Mouse (Mus musculus): ENCODE measurements at regions not wholly inside any gene's neighbourhood (a gene's known extent, or its start where the extent isn't known, plus 50 kb on each side); places are given as distances from the start of the nearest gene placed in this dataset.

GRCm38 (mm10) chr2:74959936-74960335 is 134.3 kb downstream of the Mtx2 start:
- Histone ChIP-seq H3K27ac (no peak overlapping the region), H3K4me3 (no peak overlapping the region), H3K4me1 (peaks cover 2% of the 10 kb centered on the region; the same call in 1 of the 2 replicates), H3K27me3 (no peaks in the 10 kb centered on the region), H3K9me3 (replicated peaks) (no peaks in the 10 kb centered on the region), H3K9ac (no peak overlapping the region), H3K36me3 (no peaks in the 10 kb centered on the region), H3K4me2 (replicated peaks) (no peak overlapping the region)
- WGBS: 53% methylated on average over 5 of the region's 5 CpGs
- no peak for ATAC-seq (ENCODE audit: low FRiP score)

- Histone ChIP-seq H3K4me2 (replicated peaks) (no peak overlapping the region), H3K4me3 (no peak overlapping the region), H3K36me3 (no peaks in the 10 kb centered on the region), H3K27ac (no peak overlapping the region), H3K9me3 (replicated peaks) (no peaks in the 10 kb centered on the region), H3K9ac (no peak overlapping the region), H3K27me3 (no peaks in the 10 kb centered on the region; the same call in 1 of the 2 replicates), H3K4me1 (peaks cover 8% of the 10 kb centered on the region)
- no peak for ATAC-seq (ENCODE audit: low FRiP score)
- 90% methylated on average over 6 of the region's 6 CpGs for WGBS
Measured at GRCm38 (mm10) chr2:74962416-74962815, 136.8 kb downstream of the Mtx2 start.

GRCm38 (mm10) chr2:74964360-74964759 is 138.8 kb downstream of the Mtx2 start:
- Histone ChIP-seq H3K4me3 (no peak overlapping the region), H3K9ac (no peak overlapping the region), H3K27ac (no peak overlapping the region), H3K4me1 (peaks cover 8% of the 10 kb centered on the region), H3K27me3 (no peaks in the 10 kb centered on the region; the same call in 1 of the 2 replicates), H3K36me3 (no peaks in the 10 kb centered on the region), H3K9me3 (replicated peaks) (no peaks in the 10 kb centered on the region), H3K4me2 (replicated peaks) (no peak overlapping the region)
- 3% methylated on average over 6 of the region's 6 CpGs for WGBS
- peak; percentile 83 for ATAC-seq (ENCODE audit: low FRiP score)

- no peaks in the 10 kb centered on the region for H3K9me3 ChIP-seq (replicated peaks)
- H3K4me3 ChIP-seq: no peak overlapping the region
- no peaks in the 10 kb centered on the region; the same call in 1 of the 2 replicates for H3K27me3 ChIP-seq
- H3K9ac ChIP-seq: no peak overlapping the region
- WGBS: 43% methylated on average over 3 of the region's 3 CpGs
- peaks cover 6% of the 10 kb centered on the region for H3K4me1 ChIP-seq
- 0 out of 2 replicates have a peak overlapping the region, but pooled peaks have one; percentile 49 for H3K27ac ChIP-seq
- H3K4me2 ChIP-seq (replicated peaks): no peak overlapping the region
- H3K36me3 ChIP-seq: no peaks in the 10 kb centered on the region
- ATAC-seq (ENCODE audit: low FRiP score): no peak
Measured at GRCm38 (mm10) chr2:74964980-74965379, 139.4 kb downstream of the Mtx2 start.

- peak overlapping the region; percentile 49; the same call in 1 of the 2 replicates for H3K27ac ChIP-seq
Measured at GRCm38 (mm10) chr2:74965384-74966060, 139.9 kb downstream of the Mtx2 start.

GRCm38 (mm10) chr2:74970611-74971265 is 145.1 kb downstream of the Mtx2 start:
- Histone ChIP-seq H3K4me1 (no peaks in the 10 kb centered on the region; the same call in 1 of the 2 replicates), H3K4me2 (replicated peaks) (no peak overlapping the region), H3K36me3 (no peaks in the 10 kb centered on the region), H3K27me3 (no peaks in the 10 kb centered on the region; the same call in 1 of the 2 replicates), H3K27ac (no peak overlapping the region), H3K9ac (no peak overlapping the region), H3K4me3 (no peak overlapping the region), H3K9me3 (replicated peaks) (no peaks in the 10 kb centered on the region)
- no peak for ATAC-seq (ENCODE audit: low FRiP score)
- 37% methylated on average over 14 of the region's 14 CpGs for WGBS

More at GRCm38 (mm10) chr2:74965384-74966060, 139.9 kb downstream of the Mtx2 start:
- 28% methylated on average over 18 of the region's 18 CpGs for WGBS
- Histone ChIP-seq H3K4me1 (peaks cover 6% of the 10 kb centered on the region), H3K9ac (no peak overlapping the region), H3K4me2 (replicated peaks) (peak overlapping the region; percentile 38), H3K36me3 (no peaks in the 10 kb centered on the region), H3K4me3 (no peak overlapping the region), H3K27me3 (no peaks in the 10 kb centered on the region; the same call in 1 of the 2 replicates), H3K9me3 (replicated peaks) (no peaks in the 10 kb centered on the region)
- ATAC-seq (ENCODE audit: low FRiP score): peak; percentile 54; the same call in 1 of the 2 replicates

- ATAC-seq (ENCODE audit: low FRiP score): no peak
- Histone ChIP-seq H3K27ac (no peak overlapping the region), H3K4me2 (replicated peaks) (no peak overlapping the region), H3K9ac (no peak overlapping the region), H3K4me3 (no peak overlapping the region), H3K27me3 (no peaks in the 10 kb centered on the region), H3K4me1 (no peaks in the 10 kb centered on the region; the same call in 1 of the 2 replicates), H3K36me3 (no peaks in the 10 kb centered on the region), H3K9me3 (replicated peaks) (no peaks in the 10 kb centered on the region)
- WGBS: 89% methylated on average over 6 of the region's 6 CpGs
Measured at GRCm38 (mm10) chr2:74973386-74973785, 147.8 kb downstream of the Mtx2 start.

- Histone ChIP-seq H3K9me3 (replicated peaks) (no peaks in the 10 kb centered on the region), H3K4me2 (replicated peaks) (peak overlapping the region; percentile 32), H3K27me3 (no peaks in the 10 kb centered on the region), H3K27ac (peak overlapping the region; percentile 66), H3K9ac (no peak overlapping the region), H3K4me1 (no peaks in the 10 kb centered on the region; the same call in 1 of the 2 replicates), H3K4me3 (no peak overlapping the region), H3K36me3 (no peaks in the 10 kb centered on the region)
- peak; percentile 77 for ATAC-seq (ENCODE audit: low FRiP score)
- 67% methylated on average over 16 of the region's 16 CpGs for WGBS
Measured at GRCm38 (mm10) chr2:74974595-74975325, 149.2 kb downstream of the Mtx2 start.

- H3K9ac ChIP-seq: no peak overlapping the region
- no peaks in the 10 kb centered on the region for H3K27me3 ChIP-seq
- no peaks in the 10 kb centered on the region for H3K4me1 ChIP-seq
- H3K27ac ChIP-seq: no peak overlapping the region
- no peak for ATAC-seq (ENCODE audit: low FRiP score)
- no peaks in the 10 kb centered on the region for H3K36me3 ChIP-seq
- H3K4me2 ChIP-seq (replicated peaks): no peak overlapping the region
- H3K4me3 ChIP-seq: no peak overlapping the region
- 96% methylated on average over 3 of the region's 3 CpGs for WGBS
- no peaks in the 10 kb centered on the region for H3K9me3 ChIP-seq (replicated peaks)
Measured at GRCm38 (mm10) chr2:74977348-74977747, 151.7 kb downstream of the Mtx2 start.

GRCm38 (mm10) chr2:74977828-74978227 is 152.2 kb downstream of the Mtx2 start:
- WGBS: 82% methylated on average over 1 of the region's 1 CpGs

GRCm38 (mm10) chr2:74981856-74982255 is 156.3 kb downstream of the Mtx2 start:
- Histone ChIP-seq H3K4me2 (replicated peaks) (no peak overlapping the region), H3K9me3 (replicated peaks) (no peaks in the 10 kb centered on the region), H3K27me3 (no peaks in the 10 kb centered on the region), H3K9ac (no peak overlapping the region), H3K4me1 (no peaks in the 10 kb centered on the region), H3K4me3 (no peak overlapping the region), H3K27ac (no peak overlapping the region), H3K36me3 (no peaks in the 10 kb centered on the region)
- 86% methylated on average over 3 of the region's 3 CpGs for WGBS
- ATAC-seq (ENCODE audit: low FRiP score): no peak

More at GRCm38 (mm10) chr2:74977828-74978227, 152.2 kb downstream of the Mtx2 start:
- Histone ChIP-seq H3K9ac (no peak overlapping the region), H3K36me3 (no peaks in the 10 kb centered on the region), H3K27me3 (no peaks in the 10 kb centered on the region), H3K9me3 (replicated peaks) (no peaks in the 10 kb centered on the region), H3K4me3 (no peak overlapping the region), H3K4me2 (replicated peaks) (no peak overlapping the region), H3K4me1 (no peaks in the 10 kb centered on the region), H3K27ac (no peak overlapping the region)
- no peak for ATAC-seq (ENCODE audit: low FRiP score)

GRCm38 (mm10) chr2:74993802-74994201 is 168.2 kb downstream of the Mtx2 start:
- ATAC-seq (ENCODE audit: low FRiP score): no peak
- H3K9me3 ChIP-seq (replicated peaks): no peaks in the 10 kb centered on the region
- no peaks in the 10 kb centered on the region for H3K36me3 ChIP-seq
- no peak overlapping the region for H3K4me3 ChIP-seq
- H3K4me1 ChIP-seq: no peaks in the 10 kb centered on the region
- 73% methylated on average over 3 of the region's 3 CpGs for WGBS
- no peaks in the 10 kb centered on the region for H3K27me3 ChIP-seq
- no peak overlapping the region for H3K27ac ChIP-seq
- H3K4me2 ChIP-seq (replicated peaks): no peak overlapping the region
- H3K9ac ChIP-seq: no peak overlapping the region

All from hindbrain, embryonic 12.5 days (tissue).